Mouse (Mus musculus) WW6 (cell line): Measurements from ENCODE around the gene Dand5.
"Not testable (repeated sequence)": the region's sequence is repeated elsewhere in the genome, so short reads cannot be mapped to it uniquely, and the experiment has no call there.

Source experiments
- DNase-seq: peaks from one replicate; pipeline ENCODE4 v3.0.0-alpha.2; 2013; ENCODE audit warnings: low read depth, low spot score

Dand5 gene

DNA sequence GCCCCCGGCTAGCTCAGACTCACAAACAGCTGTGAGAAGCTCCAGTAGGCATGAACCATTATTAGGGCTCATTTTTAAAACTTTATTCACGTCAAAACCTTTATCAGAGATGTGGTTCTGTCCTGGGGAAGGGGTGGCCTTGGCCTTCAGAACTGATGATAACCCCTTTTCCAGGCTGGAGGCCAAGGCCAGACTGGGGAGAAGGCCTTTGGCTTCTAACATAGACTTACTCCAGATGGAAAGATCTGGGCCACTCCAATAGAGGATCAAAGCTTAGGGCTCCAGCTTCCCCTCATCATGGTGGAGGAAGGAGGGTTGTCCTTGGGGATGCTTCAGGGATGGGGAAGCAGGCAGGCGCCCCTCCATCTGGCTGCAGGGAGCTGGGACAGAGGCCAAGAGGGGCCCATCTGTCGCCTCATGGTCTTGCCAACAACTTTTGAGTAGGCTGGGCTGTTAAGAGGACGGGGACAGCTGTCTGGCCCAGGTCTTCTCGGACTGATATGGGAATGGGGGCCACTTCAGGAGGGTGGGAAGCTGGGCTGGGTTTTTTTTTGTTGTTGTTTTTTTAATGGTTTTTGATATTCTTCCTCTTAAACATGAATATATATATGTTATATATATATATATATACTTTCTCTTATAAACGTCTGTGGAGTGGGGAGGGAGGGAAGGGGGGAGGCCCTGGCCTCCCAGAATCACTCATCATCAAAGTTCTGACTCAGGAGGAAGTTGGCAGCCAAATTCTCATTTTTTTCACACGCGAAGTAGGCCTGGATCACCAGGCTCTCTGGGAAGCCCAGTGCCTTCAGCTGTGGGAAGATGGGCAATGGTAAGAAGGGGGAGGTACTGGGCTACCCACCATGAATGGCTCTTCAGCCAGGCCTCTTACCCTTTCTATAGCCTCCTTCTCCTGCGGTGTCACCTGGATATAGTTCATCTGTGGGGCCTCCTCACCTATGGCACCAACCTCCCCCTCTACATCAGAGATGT lies 12.5 kb upstream of the Dand5 start:
- no peak for DNase-seq

DNA sequence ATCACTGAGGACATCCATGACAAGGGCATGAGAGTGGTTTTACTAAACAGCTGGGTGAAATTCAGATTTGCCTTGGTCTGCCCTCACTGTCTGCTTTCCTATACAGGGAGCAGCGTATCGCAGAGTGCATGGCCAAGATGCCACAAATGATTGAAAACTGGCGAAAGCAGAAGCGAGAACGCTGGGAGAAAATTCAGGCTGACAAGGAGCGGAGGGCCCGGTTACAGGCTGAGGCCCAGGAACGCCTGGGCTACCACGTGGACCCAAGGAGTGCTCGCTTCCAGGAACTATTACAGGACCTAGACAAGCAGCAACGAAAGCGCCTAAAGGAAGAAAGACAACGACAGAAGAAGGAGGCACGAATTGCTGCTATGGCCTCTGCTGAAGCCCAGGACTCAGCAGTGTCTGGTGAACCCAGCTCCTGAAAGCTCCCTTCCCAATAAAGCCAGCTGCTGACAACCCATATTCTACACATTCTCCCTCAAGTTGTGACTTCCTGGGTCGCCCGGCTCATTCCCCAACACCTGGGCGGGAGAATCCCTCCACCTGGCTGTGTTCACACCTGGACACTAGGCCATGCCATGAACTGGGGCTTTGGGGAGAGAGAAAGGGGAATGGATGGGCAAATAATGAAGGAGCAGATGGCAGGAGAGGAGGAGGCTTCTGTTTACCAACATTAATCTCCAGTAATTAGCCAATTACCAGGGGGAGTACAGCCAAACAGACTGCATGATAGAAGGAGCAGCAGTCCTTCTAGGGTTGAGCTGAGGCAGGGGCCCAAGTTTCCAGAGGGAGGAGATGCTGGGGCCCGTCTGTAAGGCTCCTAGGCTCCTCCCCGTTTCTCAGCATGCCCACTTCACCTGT lies 11.6 kb upstream of the Dand5 start:
- DNase-seq: no peak

DNA sequence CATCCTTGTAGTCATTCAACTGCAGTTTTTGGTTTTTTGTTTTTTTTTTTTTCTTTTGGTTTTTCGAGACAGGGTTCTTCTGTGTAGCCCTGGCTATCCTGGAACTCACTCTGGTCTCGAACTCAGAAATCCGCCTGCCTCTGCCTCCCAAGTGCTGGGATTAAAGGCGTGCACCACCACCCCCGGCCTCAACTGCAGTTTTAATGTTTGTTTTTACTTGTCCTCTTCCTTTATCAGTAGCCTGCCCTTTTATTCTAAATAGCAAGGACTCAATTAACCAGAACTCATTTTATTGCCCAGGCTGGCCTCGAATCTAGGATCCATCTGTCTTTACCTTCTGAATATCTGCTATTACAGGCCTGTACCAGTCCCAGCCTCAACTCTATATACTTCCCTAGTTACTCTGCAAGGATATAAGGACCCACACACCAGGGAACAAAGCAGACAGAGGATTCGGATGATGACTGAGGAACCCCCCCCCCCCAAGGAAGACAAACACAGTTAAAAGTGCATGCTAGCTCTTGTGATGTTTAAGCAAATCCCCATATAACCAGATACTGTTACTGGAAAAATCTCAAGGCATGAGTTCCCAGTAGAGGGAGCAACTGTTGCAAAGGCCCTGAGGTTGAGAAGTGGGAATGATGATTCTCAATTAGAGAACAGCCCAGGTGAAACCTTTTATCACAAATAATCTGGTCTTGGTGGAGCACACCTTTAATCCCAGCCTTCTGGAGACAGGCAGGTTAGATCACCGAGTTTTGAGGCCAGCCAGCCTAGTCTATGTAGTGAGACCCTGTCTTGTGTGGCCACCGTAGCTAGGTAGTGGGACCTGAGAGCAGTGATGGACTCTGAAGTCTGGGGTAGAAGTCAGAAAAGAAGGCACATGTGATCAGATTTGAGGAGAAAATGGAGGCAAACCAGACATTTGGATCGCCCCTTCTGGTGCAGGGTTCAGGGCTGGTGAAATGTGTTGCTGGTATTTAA lies 10.4 kb upstream of the Dand5 start:
- no peak for DNase-seq

DNA sequence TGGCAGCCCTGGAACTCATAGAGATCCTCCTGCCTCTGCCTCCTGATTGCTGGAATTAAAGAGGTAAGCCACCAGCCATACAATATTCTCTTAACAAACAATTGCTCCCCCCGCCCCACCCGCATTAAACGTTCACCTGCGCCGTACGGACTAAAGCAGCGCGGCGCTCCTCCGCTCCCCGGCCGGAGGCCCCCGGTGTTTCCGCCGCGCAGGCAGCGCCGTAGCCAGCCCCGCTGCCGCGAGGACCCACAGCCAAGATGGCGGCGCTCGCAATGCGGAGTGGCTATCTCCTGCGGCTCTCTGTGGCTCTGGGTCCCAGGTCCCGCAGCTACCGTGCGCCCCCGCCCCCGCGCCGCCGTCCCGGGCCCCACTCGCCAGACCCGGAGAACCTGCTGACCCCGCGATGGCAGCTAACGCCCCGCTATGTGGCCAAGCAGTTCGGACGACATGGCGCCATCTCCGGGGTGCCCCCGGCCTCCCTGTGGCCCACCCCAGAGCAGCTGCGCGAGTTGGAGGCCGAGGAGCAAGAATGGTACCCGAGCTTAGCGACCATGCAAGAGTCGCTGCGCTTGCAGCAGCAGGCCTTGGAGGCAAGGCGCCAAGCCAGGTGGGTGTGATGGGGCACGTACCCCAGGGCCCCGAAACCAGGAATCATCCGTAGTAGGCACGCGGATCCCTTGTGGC lies 9.6 kb upstream of the Dand5 start:
- DNase-seq: no peak

DNA sequence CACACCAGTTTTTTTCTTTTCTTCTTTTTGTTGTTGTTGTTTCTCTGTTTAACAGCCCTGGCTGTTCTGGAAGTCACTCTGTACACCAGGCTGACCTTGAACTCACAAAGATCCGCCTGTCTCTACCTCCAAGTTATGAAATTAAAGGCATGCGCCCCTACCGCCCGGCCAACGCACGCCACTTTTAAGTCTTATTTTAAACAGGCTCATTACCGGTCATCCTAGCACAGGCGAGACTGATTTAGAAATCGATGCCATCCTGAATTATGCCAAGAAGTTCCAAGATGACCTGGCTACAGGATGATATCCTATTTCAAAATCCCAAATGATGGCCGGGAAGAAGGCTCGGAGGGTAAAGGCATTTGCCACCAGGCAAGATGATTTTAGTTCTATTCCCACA lies 8.9 kb upstream of the Dand5 start, which contains the start of gene Gadd45gip1:
Gene Gadd45gip1 (plus strand): TSS at position 33 of the 400 bp plus-strand sequence.
- DNase-seq: no peak

DNA sequence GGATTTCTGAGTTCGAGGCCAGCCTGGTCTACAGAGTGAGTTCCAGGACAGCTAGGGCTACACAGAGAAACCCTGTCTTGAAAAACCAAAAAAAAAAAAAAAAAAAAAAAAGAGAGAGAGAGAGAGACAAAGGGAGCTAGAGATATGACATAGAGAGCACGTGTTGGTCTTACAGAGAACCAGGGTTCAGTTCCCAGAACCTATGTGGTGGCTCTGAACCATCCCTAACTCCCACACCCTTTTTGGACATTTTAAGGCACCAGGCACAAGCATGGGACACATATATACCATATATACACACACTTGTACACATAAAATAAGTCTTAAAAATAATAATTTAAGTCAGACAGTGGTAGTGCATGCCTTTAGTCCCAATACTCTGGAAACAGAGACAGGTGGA lies 3.9 kb upstream of the Dand5 start:
- DNase-seq: not testable (repeated sequence)

DNA sequence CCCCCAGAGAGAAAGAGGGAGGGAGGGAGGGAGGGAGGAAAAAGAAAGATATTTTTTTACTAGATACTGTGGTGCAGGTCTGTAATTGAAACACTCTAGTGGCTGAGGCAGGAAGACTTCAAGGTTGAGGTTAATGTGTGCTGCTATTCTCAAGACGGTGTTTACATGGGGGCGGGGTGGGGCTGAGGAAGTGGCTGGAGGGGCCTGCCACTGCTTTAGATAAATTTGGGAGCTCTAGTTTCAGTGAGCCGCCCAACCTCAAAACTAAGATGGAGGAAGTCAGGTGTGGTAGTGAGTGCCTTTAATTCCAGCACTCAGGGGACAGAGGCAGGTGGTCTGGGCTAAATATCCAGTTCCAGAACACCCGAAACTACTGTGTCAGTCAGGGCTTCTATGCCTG lies 3.0 kb upstream of the Dand5 start:
- no peak for DNase-seq

DNA sequence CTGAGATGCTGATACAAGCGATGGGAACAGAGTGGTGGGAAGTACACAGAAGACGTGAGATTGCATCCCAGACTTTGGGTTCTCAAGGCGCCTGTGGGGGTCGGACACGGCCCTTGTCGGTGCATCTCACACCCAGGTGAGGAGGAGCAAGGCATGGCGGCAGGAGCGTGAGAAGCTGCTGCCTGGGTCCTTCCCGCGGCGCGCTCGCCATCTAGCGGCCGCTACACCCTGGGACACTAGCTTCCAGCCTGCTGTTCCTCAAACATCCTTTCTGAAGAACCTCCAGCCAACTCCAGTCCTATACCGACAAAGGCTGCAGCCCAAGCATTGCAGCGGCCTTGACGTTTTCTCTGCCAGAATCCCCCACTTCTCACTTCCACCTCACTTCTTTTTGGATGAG lies 1.0 kb upstream of the Dand5 start:
- peak; percentile 85 for DNase-seq

DNA sequence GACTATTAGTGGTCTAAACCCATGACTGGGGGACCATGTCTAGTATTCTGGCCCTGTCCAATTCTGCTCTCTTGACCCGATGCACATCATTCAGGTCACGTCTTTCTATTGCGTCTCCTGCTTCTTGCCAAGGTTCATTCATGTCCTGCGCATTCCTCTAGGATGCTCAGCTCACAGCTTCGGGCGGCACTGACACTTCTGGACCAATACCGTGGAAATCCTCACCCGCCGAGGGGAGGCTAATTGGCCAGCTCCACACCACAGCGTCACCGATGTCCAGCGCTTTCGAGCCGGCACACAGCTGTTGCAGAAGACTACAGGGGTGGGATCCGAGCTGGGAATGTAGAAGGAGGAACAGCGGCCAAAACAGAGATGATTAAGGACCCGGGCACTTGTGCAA lies 6.5 kb downstream of the Dand5 start:
- no peak for DNase-seq

DNA sequence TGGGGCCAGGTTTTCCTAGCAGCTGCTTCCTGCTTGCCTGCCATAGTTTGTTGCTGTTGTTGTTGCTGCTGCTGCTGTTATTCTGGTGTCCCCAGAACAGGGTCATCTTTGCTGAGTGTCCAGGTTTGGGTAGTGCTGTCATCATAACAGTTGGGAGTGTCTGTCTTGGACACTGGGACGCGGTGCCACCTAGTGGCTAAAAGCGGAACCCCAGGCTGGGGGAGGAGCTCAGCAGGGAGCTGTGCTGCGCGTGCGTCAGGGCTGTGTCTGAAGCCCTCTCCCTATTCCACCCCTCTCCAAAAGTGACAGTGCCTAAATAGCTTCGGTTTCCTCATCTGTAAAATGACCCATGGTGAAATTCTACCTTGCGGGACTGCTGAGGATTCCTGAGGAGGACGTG lies 7.1 kb downstream of the Dand5 start:
- DNase-seq: peak; percentile 80

DNA sequence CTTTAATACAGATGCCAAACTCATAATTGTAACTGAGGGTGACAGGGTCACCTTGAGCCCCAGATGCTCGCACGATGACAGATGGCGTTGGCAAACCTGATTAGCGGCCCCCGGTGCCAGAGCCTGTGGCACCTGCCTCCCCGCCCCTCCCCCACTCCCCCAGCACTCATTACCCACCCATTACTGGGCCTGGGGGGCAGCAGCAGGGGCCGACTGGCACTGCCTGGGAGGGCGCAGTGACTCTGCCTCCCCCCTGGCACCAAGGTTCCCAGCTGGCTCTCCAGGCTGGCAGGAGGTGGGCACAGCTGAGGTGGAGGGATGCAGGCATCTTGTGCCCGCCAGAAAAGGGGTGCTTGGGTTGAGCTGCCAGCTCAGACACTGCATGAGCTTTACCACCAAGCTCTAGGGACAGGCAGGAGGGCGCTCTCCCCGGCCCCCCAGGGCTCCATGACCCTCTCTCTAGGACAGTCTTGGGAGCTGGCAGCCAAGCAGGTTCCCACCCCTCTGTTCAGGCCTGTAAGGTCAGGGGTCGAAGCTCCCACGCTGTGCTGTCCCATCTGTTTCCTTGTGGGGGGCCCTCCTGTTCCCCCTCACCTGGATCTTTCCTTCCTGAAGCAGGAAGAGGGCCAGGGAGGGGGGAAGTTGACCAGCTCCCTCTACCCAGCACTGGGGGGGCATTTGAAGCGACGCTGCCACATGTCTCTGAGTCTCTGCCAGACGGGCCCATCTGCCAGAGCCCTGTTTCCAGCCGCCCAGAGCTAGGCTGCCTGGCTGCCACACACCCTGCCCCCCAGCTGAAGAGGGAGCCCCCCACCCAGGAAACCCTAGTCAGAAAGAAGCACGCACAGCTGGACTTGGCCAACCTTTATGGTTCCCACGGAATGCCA lies 7.8 kb downstream of the Dand5 start:
- DNase-seq: no peak

DNA sequence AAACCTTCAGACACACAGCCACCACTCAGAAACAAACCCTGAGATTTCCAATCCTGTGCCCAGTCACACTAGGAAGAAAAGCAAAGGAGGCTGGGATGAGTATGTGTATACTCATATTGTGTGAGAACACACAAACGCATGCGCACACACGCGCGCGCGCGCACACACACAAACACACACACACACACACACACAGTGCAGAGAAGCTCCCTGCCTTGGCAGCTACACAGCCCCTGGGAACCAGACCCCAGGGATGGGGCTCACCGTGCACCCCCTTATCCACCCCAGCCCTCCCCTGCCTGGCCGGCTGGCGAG lies 8.4 kb downstream of the Dand5 start:
- DNase-seq: no peak

DNA sequence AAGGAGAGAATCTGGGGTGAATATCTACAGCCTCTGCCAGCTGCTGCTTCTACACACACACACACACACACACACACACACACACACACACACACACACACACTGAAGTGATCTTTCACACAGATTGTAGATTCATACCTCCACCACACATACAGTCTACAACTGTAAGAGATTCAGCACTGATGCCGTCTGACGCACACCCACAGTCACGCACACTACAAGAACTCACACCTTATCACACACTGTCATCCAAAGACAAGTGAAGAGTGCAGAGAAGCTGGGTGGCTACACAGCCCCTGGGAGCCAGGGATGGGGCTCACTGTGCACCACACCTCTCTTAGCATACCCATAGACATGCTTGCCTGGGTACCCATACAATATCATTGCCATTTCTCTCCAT lies 8.8 kb downstream of the Dand5 start:
- DNase-seq: no peak

DNA sequence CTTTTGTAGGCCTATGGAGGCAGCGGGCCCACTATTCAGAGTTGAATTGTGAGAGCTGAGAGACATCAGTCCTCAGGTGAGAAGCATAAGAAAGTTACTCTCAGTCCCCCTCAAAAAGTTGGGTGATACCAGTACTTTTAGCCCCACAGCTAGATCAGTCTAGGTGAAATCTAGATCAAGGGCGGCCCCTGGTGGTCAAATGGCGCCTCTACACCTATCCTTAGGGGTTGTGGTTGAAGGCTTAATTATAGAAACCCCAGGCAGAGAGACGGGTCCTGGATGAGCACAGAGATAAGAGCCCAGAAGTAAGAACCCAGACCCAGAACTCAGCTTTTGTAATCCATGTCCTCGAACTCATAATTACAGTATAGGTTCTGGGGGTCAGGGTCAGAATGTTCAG lies 9.6 kb downstream of the Dand5 start:
- no peak for DNase-seq

DNA sequence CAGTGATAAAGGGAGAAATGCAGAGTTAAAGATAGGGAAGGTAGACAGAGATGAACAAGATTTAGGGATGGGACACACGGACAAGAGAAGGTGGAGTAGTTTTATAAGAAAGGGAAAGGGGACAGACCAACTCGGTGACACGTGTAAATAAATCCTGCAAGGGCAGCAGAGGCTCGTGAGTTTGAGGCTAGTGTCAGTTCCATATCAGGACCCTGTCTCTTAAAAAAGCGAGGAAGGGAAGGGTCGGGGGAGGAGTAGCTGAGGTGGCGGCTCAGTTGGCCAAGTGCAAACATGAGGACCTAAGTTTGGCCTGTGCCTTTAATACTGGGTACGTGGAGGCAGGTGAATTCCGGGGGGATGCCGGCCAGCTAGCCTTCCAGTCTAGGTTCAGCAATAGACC lies 11.3 kb downstream of the Dand5 start:
- no peak for DNase-seq

DNA sequence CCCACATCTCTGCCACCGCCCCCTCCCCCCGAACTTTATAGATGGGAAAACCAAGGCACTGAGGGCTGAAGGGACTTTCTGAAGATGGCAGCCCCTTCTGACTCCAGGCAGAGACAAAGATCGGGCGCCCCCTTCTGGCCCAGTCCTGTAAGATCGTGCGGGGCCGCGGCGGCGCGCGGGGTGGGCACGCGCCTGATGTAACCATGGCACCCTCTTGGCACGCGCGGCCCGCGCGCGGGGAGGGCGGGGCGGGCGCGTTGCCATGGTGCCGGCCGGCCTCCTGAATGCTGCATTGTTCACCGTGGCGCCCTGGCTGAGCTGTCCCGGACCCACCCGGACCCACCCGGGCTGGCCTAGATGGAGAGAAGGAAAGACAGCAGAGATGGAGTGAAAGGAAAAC lies 11.7 kb downstream of the Dand5 start:
- DNase-seq: no peak

DNA sequence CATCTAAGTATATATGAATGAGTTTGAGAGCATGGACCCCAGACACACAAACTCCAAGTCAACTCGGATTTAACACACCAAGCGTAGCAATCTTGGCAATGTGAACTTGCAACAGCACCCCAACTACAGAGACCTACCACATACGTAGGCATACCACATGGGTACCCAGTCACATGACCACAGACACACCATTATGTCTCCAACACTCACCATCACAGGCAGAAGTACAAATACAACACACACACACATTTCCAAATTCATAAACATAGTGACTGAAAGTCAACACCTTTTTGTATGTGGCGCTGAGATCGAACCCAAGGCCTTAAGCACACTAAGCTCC lies 12.7 kb downstream of the Dand5 start:
- DNase-seq: no peak

DNA sequence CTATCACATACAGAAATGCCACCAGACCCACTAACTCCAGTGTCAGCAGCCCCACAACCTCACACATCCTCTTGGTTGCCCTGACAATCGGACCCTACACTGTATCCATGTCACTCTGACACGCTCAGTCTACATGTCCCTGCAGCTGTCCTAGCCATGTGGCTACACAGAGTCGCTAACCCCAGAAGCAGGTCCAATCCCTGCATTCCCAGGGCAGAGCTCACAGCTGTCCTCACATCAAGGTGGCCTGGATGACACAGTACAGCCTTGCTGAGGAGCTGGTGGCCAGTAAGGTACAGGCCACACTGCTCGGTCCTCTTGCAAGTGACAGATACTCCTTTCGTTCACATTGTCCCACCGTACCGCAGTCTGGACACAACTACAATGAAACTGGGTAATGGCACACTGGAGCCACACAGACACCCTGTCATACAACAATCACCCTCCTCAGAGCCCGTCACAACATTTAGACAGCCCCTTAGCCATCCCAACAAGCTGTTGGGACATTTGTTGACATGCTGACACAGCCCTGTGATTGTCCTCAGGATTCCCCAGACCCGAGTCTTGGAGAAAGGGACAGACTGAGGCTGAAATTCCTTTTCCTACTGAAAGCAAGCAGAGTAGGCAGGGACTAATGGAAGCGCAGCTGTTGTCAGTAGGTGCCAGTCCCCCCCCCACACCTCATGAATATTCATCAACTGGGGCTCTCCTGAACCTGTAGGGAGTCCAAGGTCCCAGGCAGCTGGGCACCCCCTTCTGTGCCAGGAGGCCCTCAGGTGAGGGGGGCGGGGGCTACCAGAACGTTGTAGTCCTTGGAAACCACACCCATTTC lies 13.3 kb downstream of the Dand5 start:
- DNase-seq: no peak

DNA sequence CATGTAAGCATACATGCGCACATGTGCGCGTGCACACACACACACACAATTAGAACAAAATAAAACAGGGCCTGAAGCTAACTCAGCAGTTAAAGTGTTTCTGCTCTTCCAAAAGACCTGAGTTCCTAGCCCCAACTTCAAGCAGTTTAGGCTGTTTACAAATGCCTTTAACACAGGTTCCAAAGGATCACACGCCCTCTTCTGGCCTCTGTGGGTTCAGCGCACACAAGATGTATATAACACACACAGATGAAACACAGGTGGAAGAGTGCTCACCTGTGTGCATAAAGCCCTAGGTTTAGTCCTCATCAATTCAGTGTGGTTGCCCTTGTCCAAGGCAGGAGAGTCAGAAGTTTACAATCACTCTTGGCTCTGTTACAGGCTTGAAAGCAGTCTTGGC lies 16.6 kb downstream of the Dand5 start:
- no peak for DNase-seq
